Mouse (Mus musculus): ENCODE data around the gene Troap. TPM values are rescaled to one million over a fixed set of nuclear protein-coding genes. Genes with fewer than 3 reads are reported as not detected.

The Troap gene
- polyA plus RNA-seq, 1 experiment from 2014 or later: 33.4 TPM

GRCm38 (mm10) chr15:99129956-99130910 is 55.9 kb downstream of the Troap start:
- no peak overlapping the region for H3K4me2 ChIP-seq (ENCODE audit: low read depth, severe bottlenecking)
- no peaks in the 10 kb centered on the region for H3K27me3 ChIP-seq (ENCODE audit: control insufficient read depth, insufficient read depth, low read length)
- H3K27ac ChIP-seq (replicated peaks; ENCODE audit: low read depth, low read length): no peak overlapping the region
- no peak overlapping the region for H3K9ac ChIP-seq (ENCODE audit: low read length)
- peaks cover 2% of the 10 kb centered on the region; the same call in 1 of the 2 replicates for H3K36me3 ChIP-seq (ENCODE audit: control insufficient read depth, insufficient read depth, low read length)
- WGBS: 71% methylated on average over 22 of the region's 22 CpGs
- H3K4me3 ChIP-seq (ENCODE audit: low read depth, low read length): no peak overlapping the region
- peaks cover 12% of the 10 kb centered on the region; the same call in 1 of the 2 replicates for H3K4me1 ChIP-seq (ENCODE audit: control insufficient read depth, insufficient read depth, low read length)
- H3K9me3 ChIP-seq (ENCODE audit: control insufficient read depth, low read length): no peaks in the 10 kb centered on the region
- ATAC-seq (ENCODE audit: insufficient number of reproducible peaks, low FRiP score, low TSS enrichment, low read depth) (no peak), DNase-seq (ENCODE audit: low spot score) (peak; percentile 25)

Small RNA genes within 50 kb of the gene (microRNA-seq; reads per million reads assigned to microRNA genes)
- 2.4 reads per million for gene Mir6960

Other genes with a start within 250 kb of the Troap start
- gene Prkag1, start 243.1 kb upstream of the Troap start, polyA plus RNA-seq (2014; fragmentation: Nextera tagmentation; extraction: Ambion mirVana): 79.3 and 84.6 TPM in 2 replicates
- gene Kmt2d, start 203.4 kb upstream of the Troap start, polyA plus RNA-seq (2014; fragmentation: Nextera tagmentation; extraction: Ambion mirVana): 17.6 and 21.6 TPM in 2 replicates
- gene Rhebl1, start 180.0 kb upstream of the Troap start, polyA plus RNA-seq (2014; fragmentation: Nextera tagmentation; extraction: Ambion mirVana): 19.8 and 22.2 TPM in 2 replicates
- gene Dhh, start 176.0 kb upstream of the Troap start, polyA plus RNA-seq (2014; fragmentation: Nextera tagmentation; extraction: Ambion mirVana): 0.15 and 0.23 TPM in 2 replicates
- gene Lmbr1l, start 156.3 kb upstream of the Troap start, polyA plus RNA-seq (2014; fragmentation: Nextera tagmentation; extraction: Ambion mirVana): 5.5 and 6.2 TPM in 2 replicates
- gene Tuba1b, start 140.0 kb upstream of the Troap start, polyA plus RNA-seq (2014; fragmentation: Nextera tagmentation; extraction: Ambion mirVana): 2,238 and 2,358 TPM in 2 replicates
- not detected in 2 replicates for gene Gm49450, start 121.0 kb upstream of the Troap start, polyA plus RNA-seq (2014; fragmentation: Nextera tagmentation; extraction: Ambion mirVana)
- gene Tuba1a, start 120.9 kb upstream of the Troap start, polyA plus RNA-seq (2014; fragmentation: Nextera tagmentation; extraction: Ambion mirVana): 1,453 and 1,516 TPM in 2 replicates
- gene Tuba1c, start 44.7 kb upstream of the Troap start, polyA plus RNA-seq (2014; fragmentation: Nextera tagmentation; extraction: Ambion mirVana): 146 and 157 TPM in 2 replicates
- 0.10 and 0.11 TPM in 2 replicates for gene Prph, start 19.4 kb upstream of the Troap start, polyA plus RNA-seq (2014; fragmentation: Nextera tagmentation; extraction: Ambion mirVana)
- not detected in 2 replicates for gene C1ql4, start 13.2 kb downstream of the Troap start, polyA plus RNA-seq (2014; fragmentation: Nextera tagmentation; extraction: Ambion mirVana)
- 0.61 and 0.62 TPM in 2 replicates for gene Dnajc22, start 18.6 kb downstream of the Troap start, polyA plus RNA-seq (2014; fragmentation: Nextera tagmentation; extraction: Ambion mirVana)
- 69.2 and 70.1 TPM in 2 replicates for gene Spats2, start 51.3 kb downstream of the Troap start, polyA plus RNA-seq (2014; fragmentation: Nextera tagmentation; extraction: Ambion mirVana)
- gene Kcnh3, start 150.3 kb downstream of the Troap start, polyA plus RNA-seq (2014; fragmentation: Nextera tagmentation; extraction: Ambion mirVana): 0.07 TPM in 1 of 2 replicates, not detected in the other
- gene Mcrs1, start 177.4 kb downstream of the Troap start, polyA plus RNA-seq (2014; fragmentation: Nextera tagmentation; extraction: Ambion mirVana): 165 and 168 TPM in 2 replicates
- gene Prpf40b, start 220.5 kb downstream of the Troap start, polyA plus RNA-seq (2014; fragmentation: Nextera tagmentation; extraction: Ambion mirVana): 51.9 and 57.3 TPM in 2 replicates
- gene Fam186b, start 221.3 kb downstream of the Troap start, polyA plus RNA-seq (2014; fragmentation: Nextera tagmentation; extraction: Ambion mirVana): not detected in 2 replicates

Measured in limb, embryonic 11.5 days (tissue).